Mouse (Mus musculus) liver, adult 2 months (tissue): ENCODE results near the gene Pdss1. TPM values are rescaled to one million over a fixed set of nuclear protein-coding genes. Genes with fewer than 3 reads are reported as not detected.
A peak's percentile ranks its signal among the peaks of the same experiment; 100 is the strongest.
"Not testable (repeated sequence)": the region's sequence is repeated elsewhere in the genome, so short reads cannot be mapped to it uniquely, and the experiment has no call there.

Experiments used
- DNase-seq: peaks from one replicate; pipeline ENCODE4 v3.0.0-alpha.2; 2011; ENCODE audit warnings: low read depth, low spot score; ENCODE audit errors: extremely low read depth
- H3K27ac ChIP-seq: fragments of 200-500 bp; replicated peaks from 2 replicates; pipeline ENCODE4 v1.5.1; 2012; ENCODE audit warnings: low read depth, mild to moderate bottlenecking, control low read depth, inconsistent platforms, low read length; ENCODE audit not compliant: insufficient read depth
- H3K27me3 ChIP-seq: fragments of 200-500 bp; 2 replicates; pipeline ENCODE4 v1.6.1; 2012; ENCODE audit warnings: mild to moderate bottlenecking, moderate library complexity, low read length, inconsistent platforms; ENCODE audit not compliant: control insufficient read depth, insufficient read depth
- H3K36me3 ChIP-seq: fragments of 200-500 bp; 2 replicates; pipeline ENCODE4 v1.6.1; 2012; ENCODE audit warnings: low read length, inconsistent platforms; ENCODE audit not compliant: control insufficient read depth, insufficient read depth
- H3K4me1 ChIP-seq: fragments of 200-500 bp; 2 replicates; pipeline ENCODE4 v1.6.1; 2011; ENCODE audit warnings: low read length; ENCODE audit not compliant: control insufficient read depth, insufficient read depth
- H3K4me3 ChIP-seq: fragments of 200-500 bp; 2 replicates; pipeline ENCODE4 v1.5.1; 2011; ENCODE audit warnings: low read depth, mild to moderate bottlenecking, control low read depth, low read length, moderate library complexity; ENCODE audit not compliant: insufficient read depth
- H3K79me2 ChIP-seq: fragments of 200-500 bp; 2 replicates; pipeline ENCODE4 v1.6.1; 2012; ENCODE audit warnings: inconsistent platforms, mild to moderate bottlenecking, low read length, moderate library complexity; ENCODE audit not compliant: control insufficient read depth, insufficient read depth
- H3K9ac ChIP-seq: fragments of 200-500 bp; 2 replicates; pipeline ENCODE4 v1.6.1; 2012; ENCODE audit warnings: low read depth, mild to moderate bottlenecking, control low read depth, inconsistent platforms, low read length
- CTCF ChIP-seq: fragments of 200-500 bp; IDR thresholded peaks from 2 replicates; pipeline ENCODE4 v1.5.1; 2011; ENCODE audit warnings: low read depth, low read length, control low read depth
- POLR2A ChIP-seq: fragments of 200-500 bp; IDR thresholded peaks from 2 replicates; pipeline ENCODE4 v1.6.1; 2011; ENCODE audit warnings: low read length, control low read depth; ENCODE audit not compliant: insufficient read depth; ENCODE audit errors: extremely low read depth
- WGBS: fragments of 180-500 bp; shearing (Covaris S2); methylation state at CpG from one replicate; pipeline ENCODE4 v1.1.7; 2018; 5-methylcytosine and 5-hydroxymethylcytosine counted together
- polyA plus RNA-seq: library from polyadenylated mRNA; depleted of rRNA; stranded (reverse); fragments of >200 nt; gene quantifications from 2 replicates; pipeline ENCODE4 v1.2.3, GENCODE M21; 2012; rRNA removed
- total RNA-seq: library from RNA; depleted of rRNA; stranded (reverse); fragments of >200 nt; gene quantifications from 2 replicates; pipeline ENCODE4 v1.2.3, GENCODE M21; 2014; rRNA removed

The Pdss1 gene
- total RNA-seq (4.7 and 4.9 TPM in 2 replicates), polyA plus RNA-seq (2.7 and 3.1 TPM in 2 replicates)

GRCm38 (mm10) chr2:22895282-22896273 lies at the start of gene Pdss1:
Pdss1 (plus strand) TSS chr2:22895522.
- Histone ChIP-seq H3K27ac (peak within 1 kb of the TSS; percentile 77), H3K4me1 (peaks cover 2% of the 10 kb centered on the region; the same call in 1 of the 2 replicates), H3K27me3 (no peaks in the 10 kb centered on the region), H3K36me3 (no peaks in the 10 kb centered on the region), H3K9ac (peak within 1 kb of the TSS; percentile 85), H3K79me2 (no peaks in the 10 kb centered on the region), H3K4me3 (peak within 1 kb of the TSS; percentile 91)
- peak; percentile 95 for DNase-seq
- WGBS: under 1% methylated on average over 81 of the region's 81 CpGs
- TF ChIP-seq CTCF: no peak
- peak; percentile 57 for TF ChIP-seq POLR2A

DNA sequence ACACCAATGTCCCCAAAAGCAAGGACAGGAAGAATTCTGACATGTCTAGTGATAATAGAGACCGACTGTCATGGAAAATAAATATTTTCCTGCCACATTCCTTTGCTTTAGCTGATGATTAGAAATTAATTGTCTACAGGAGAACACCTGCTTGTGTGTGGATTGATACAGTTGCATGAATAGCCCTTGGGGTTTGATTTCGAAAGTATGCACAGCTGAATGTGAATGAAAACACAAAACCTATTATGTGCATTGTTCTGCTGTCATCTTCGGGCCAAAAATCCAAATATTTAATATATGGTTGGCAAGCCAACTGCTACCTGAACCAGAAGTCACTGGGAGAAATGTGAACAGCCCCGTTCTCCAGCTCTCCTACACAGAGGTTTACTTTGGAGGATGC lies 43.4 kb upstream of the Pdss1 start:
- Histone ChIP-seq H3K27ac (no peak overlapping the region), H3K4me3 (no peak overlapping the region), H3K9ac (no peak overlapping the region), H3K79me2 (no peaks in the 10 kb centered on the region), H3K27me3 (no peaks in the 10 kb centered on the region), H3K4me1 (no peaks in the 10 kb centered on the region), H3K36me3 (no peaks in the 10 kb centered on the region)
- 63% methylated on average over 4 of the region's 4 CpGs for WGBS
- no peak for DNase-seq
- no peak for TF ChIP-seq CTCF
- no peak for TF ChIP-seq POLR2A

GRCm38 (mm10) chr2:22857501-22857900 lies 37.8 kb upstream of the Pdss1 start:
- DNase-seq: no peak
- no peak overlapping the region for H3K9ac ChIP-seq
- no peaks in the 10 kb centered on the region for H3K36me3 ChIP-seq
- no peak overlapping the region for H3K27ac ChIP-seq
- H3K4me3 ChIP-seq: no peak overlapping the region
- TF ChIP-seq POLR2A (no peak), CTCF (no peak)
- H3K27me3 ChIP-seq: no peaks in the 10 kb centered on the region
- H3K4me1 ChIP-seq: no peaks in the 10 kb centered on the region
- H3K79me2 ChIP-seq: no peaks in the 10 kb centered on the region
- 82% methylated on average over 3 of the region's 3 CpGs for WGBS

DNA sequence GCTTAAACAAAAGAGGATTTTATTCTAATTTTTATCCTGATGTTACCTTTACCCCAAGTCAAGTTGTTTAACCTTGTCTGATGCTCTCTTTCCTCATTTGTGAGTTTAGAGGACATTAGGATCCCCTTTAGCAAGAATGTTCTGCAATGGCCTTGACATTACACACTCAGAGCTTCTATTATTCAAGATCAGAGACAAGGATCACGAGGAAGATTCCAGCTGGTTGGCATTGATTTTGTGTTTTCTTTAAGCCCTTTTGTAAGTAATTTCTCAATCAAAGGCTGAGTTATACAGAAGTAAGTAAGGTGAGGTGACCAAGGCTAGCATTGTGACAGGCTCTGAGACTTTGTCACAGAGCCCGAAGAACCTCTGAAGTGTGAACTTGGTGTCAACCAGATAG lies 33.1 kb upstream of the Pdss1 start:
- Histone ChIP-seq H3K36me3 (no peaks in the 10 kb centered on the region), H3K4me1 (no peaks in the 10 kb centered on the region), H3K79me2 (no peaks in the 10 kb centered on the region), H3K4me3 (no peak overlapping the region), H3K27me3 (no peaks in the 10 kb centered on the region), H3K27ac (no peak overlapping the region), H3K9ac (no peak overlapping the region)
- no peak for TF ChIP-seq POLR2A
- TF ChIP-seq CTCF: no peak
- 63% methylated on average over 2 of the region's 2 CpGs for WGBS
- DNase-seq: no peak

DNA sequence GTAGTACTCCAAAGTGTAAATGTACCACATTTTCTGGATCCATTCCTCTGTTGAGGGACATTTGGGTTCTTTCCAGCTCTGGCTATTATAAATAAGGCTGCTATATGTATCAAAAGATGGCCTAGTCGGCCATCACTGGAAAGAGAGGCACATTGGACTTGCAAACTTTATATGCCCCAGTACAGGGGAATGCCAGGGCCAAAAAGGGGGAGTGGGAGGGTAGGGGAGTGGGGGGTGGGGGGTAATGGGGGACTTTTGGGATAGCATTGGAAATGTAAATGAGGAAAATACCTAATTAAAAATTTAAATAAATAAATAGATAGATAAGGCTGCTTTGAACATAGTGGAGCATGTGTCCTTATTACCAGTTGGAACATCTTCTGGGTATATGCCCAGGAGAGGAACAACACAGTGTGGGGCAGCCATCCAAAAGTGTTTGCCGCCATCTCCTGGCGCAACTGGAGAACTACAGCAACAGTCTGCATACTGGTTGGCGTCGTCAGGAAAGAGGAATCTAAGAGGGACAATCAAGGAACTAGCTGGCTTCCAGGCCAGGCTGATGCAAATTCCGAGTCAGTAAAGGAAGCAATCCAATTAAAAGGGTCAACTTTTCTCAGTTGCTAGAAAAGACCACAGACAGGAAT lies 30.8 kb upstream of the Pdss1 start:
- not testable (repeated sequence) for H3K36me3 ChIP-seq, H3K27ac ChIP-seq, H3K27me3 ChIP-seq, H3K4me1 ChIP-seq, H3K9ac ChIP-seq, H3K4me3 ChIP-seq, H3K79me2 ChIP-seq
- peak; percentile 50 for DNase-seq
- TF ChIP-seq CTCF: peak; percentile 87
- 2% methylated on average over 6 of the region's 6 CpGs for WGBS
